Mouse (Mus musculus): ENCODE data around the gene Trafd1.

DNA sequence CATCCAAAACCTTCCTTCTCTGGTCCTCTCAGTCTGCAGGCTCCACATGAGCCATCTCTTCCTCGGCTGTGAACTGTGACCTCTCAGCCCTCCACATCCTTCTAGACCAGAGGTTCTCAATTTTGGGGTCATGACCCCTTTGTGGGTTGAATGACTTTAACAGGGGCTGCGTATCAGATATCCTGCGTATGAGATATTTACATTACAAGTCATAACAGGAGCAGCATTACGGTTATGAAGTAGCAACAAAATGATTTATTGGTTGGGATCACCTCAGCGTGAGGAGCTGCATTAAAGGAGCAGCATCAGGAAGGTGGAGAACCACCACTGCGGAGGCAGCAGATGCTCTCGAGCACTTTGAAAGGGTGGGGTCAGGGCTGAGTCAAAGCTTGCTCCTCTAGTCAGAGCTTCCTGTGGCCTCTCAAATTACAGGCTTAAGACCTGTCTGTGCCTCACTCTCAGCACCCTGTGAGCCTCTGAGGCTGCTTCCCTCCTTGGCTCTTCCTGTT is 44.4 kb downstream of the Trafd1 start:
- TF ChIP-seq CTCF (IDR thresholded peaks at IDR 0.05) = no peak
- no peak for TF ChIP-seq EP300 (IDR thresholded peaks at IDR 0.05)
